Comparison of ENCODE assay signal across 23 mouse cellular contexts in the genomic region with DNA sequence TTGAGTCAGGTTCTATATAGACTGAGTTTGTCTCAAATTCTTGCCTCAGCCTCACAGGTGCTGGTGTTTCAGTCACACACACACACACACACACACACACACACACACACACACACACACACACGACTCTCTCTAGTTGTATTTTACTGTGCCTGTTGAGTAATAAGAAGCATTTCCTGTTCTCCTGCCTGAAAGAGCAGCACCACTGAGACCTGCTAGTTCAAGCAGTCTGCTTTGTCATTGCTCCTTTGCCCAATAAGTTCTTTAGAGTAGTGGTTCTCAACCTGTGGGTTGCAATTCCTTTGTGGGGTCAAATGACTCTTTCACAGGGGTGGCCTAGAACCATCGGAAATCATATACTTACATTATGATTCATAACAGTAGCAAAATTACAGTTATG. TPM values are rescaled to one million over a fixed set of nuclear protein-coding genes. Genes with fewer than 3 reads are reported as not detected.
A peak's percentile ranks its signal among the peaks of the same experiment; 100 is the strongest.
DNase-seq lines count a peak whose midpoint lies in the region; ATAC-seq and TF ChIP-seq lines count a peak whose summit lies in the region.
"Had no signal": no experiment of that assay in that cellular context is flagged by ENCODE, and none has a peak within 500 bp of the region (broad histone marks: within the 10 kb centered on the region; RNA-seq: fewer than 3 reads in every experiment).

No protein-coding gene starts in this region.

- no peak overlapping the region for H3K4me2 ChIP-seq in liver, postnatal 0 days (ENCODE audit: low read depth, low read length)
- H3K4me2 ChIP-seq: embryonic facial prominence, embryonic 15.5 days; heart, embryonic 13.5 days; neural tube, embryonic 15.5 days; stomach, embryonic 15.5 days had no signal

- H3K4me1 ChIP-seq in liver, postnatal 0 days (ENCODE audit: insufficient read depth) = peaks cover 11% of the 10 kb centered on the region
- H3K4me1 ChIP-seq: embryonic facial prominence, embryonic 15.5 days; hindbrain, embryonic 10.5 days; stomach, embryonic 15.5 days had no signal

- WGBS in liver, postnatal 0 days (ENCODE audit: insufficient replicate concordance) = 48% methylated on average over 2 of the region's 2 CpGs

- H3K36me3 ChIP-seq in liver, postnatal 0 days (replicated peaks; ENCODE audit: insufficient read depth, low read length) = peaks cover 6% of the 10 kb centered on the region; the same call in 1 of the 2 replicates
- H3K36me3 ChIP-seq: embryonic facial prominence, embryonic 15.5 days; neural tube, embryonic 15.5 days; stomach, embryonic 15.5 days had no signal

- no peaks in the 10 kb centered on the region for H3K27me3 ChIP-seq in liver, postnatal 0 days (ENCODE audit: insufficient read depth, low read length)
- H3K27me3 ChIP-seq: embryonic facial prominence, embryonic 15.5 days; heart, embryonic 13.5 days; megakaryocyte, embryonic 14.5 days; neural tube, embryonic 15.5 days; stomach, embryonic 15.5 days had no signal

- intact Hi-C loops in left cerebral cortex, postnatal 14 days (cut with DNase I) = no loop called here

- H3K27ac ChIP-seq in liver, postnatal 0 days (ENCODE audit: low read depth) = no peak overlapping the region
- H3K27ac ChIP-seq: embryonic facial prominence, embryonic 15.5 days; heart, embryonic 13.5 days; hindbrain, embryonic 10.5 days; kidney, postnatal 0 days; neural tube, embryonic 15.5 days; stomach, embryonic 15.5 days had no signal

- no peaks in the 10 kb centered on the region for H3K9me3 ChIP-seq in liver, postnatal 0 days (ENCODE audit: low read length)
- H3K9me3 ChIP-seq: embryonic facial prominence, embryonic 15.5 days; heart, embryonic 13.5 days; hindbrain, embryonic 10.5 days; megakaryocyte, embryonic 14.5 days; neural tube, embryonic 15.5 days; stomach, embryonic 15.5 days had no signal

- no peak overlapping the region for H3K4me3 ChIP-seq in liver, postnatal 0 days (ENCODE audit: low read depth, low read length)
- H3K4me3 ChIP-seq: embryonic facial prominence, embryonic 15.5 days; heart, embryonic 13.5 days; hindbrain, embryonic 10.5 days; neural tube, embryonic 15.5 days; stomach, embryonic 15.5 days had no signal

- no peak for TF ChIP-seq EP300 in liver, postnatal 0 days (IDR thresholded peaks at IDR 0.05; ENCODE audit: low read depth)

- DNase-seq in CD4-positive, CD25-positive, alpha-beta regulatory T cell, adult 2 months (ENCODE audit: low read depth, low spot score) = peak; percentile 27
- peak; percentile 94 for DNase-seq in 416B (ENCODE audit: low read depth)
- DNase-seq in induced T-regulatory cell, adult 2 months (ENCODE audit: low read depth) = peak; percentile 10
- DNase-seq in liver, postnatal 0 days = peak; percentile 18
- DNase-seq in left cerebral cortex, postnatal 14 days (ENCODE audit: low spot score in 2 of 2) = no peak
- DNase-seq in gastrocnemius, adult 8-10 months (ENCODE audit: low spot score in 2 of 2) = no peak
- DNase-seq in spleen, adult 12 weeks (ENCODE audit: low spot score) = no peak
- DNase-seq: adrenal gland, adult 2 months; cerebellum, adult 18-20 months; gastrocnemius, postnatal 25 days; lung, adult 18-20 months; retina, postnatal 1 day; thymus, postnatal 36 days had no signal

- no peak for ATAC-seq in CD4-positive, CD25-positive, alpha-beta regulatory T cell, adult 4 months
- ATAC-seq in liver, postnatal 0 days = 0 out of 2 replicates have a peak, but pooled peaks have one; percentile 43
- ATAC-seq: forebrain, embryonic 16.5 days; inflammation-experienced regulatory T-cells, adult 6 months had no signal

- no peak overlapping the region for H3K9ac ChIP-seq in liver, postnatal 0 days (replicated peaks)
- H3K9ac ChIP-seq: embryonic facial prominence, embryonic 15.5 days; heart, embryonic 13.5 days; neural tube, embryonic 15.5 days; stomach, embryonic 15.5 days had no signal

- TF ChIP-seq CTCF in liver, postnatal 0 days (IDR thresholded peaks at IDR 0.05; ENCODE audit: low read depth) = no peak

RNA-seq across cellular contexts. Expression of a gene that starts 47.7 kb away (rescaled TPM):
- 10 to 100 TPM; 17.4 to 19.3 TPM for polyA plus RNA-seq in CD4-positive, CD25-positive, alpha-beta regulatory T cell, adult 4 months (2017; shearing (Covaris generic))
- polyA plus RNA-seq in liver, postnatal 0 days (2015; fragmentation: Nextera tagmentation; extraction: Ambion mirVana) = 21.7 and 23.6 TPM in 2 replicates
- 100 to 1,000 TPM; 201 to 202 TPM for total RNA-seq in left cerebral cortex, postnatal 14 days (2021)
- total RNA-seq in gastrocnemius, adult 8-10 months (2022) = 10 to 100 TPM; 68.4 to 76.4 (median 71.3) TPM

Comparison
In these comparisons a context has a peak if more than half of its experiments do, and no peak if none do; other contexts are left out.
1. DNase-seq: peak in CD4-positive, CD25-positive, alpha-beta regulatory T cell, adult 2 months (single experiment), 416B (single experiment), induced T-regulatory cell, adult 2 months (single experiment) and liver, postnatal 0 days (single experiment); none in left cerebral cortex, postnatal 14 days (0 of 2), gastrocnemius, adult 8-10 months (0 of 2) and spleen, adult 12 weeks (single experiment).